ENCODE assay signal across 22 mouse cellular contexts in the genomic region with DNA sequence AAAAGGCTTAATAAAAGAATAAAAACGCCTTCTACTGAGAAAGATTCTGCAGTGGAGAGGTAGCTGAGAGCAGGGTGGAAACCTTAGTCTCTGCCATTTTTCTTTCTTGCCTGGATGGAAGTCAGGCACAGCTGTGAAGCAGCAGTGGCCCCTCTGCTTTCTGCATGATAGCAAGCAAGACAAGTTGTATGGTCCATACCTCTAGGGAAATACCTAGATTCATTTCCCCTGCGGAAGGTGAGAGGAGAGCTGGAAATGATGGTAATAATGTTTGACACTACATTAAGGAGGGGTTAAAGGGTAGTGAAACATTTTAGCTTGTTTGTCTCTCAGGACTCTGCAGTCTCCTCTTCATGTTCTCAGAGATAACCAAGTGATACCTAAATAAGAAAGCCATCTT.
DNase-seq lines count a peak whose midpoint lies in the region; ATAC-seq and TF ChIP-seq lines count a peak whose summit lies in the region.
"Had no signal": no experiment of that assay in that cellular context is flagged by ENCODE, and none has a peak within 500 bp of the region (broad histone marks: within the 10 kb centered on the region; RNA-seq: fewer than 3 reads in every experiment).

No protein-coding gene starts in this region.

- peak overlapping the region; percentile 69; the same call in 1 of the 2 replicates for H3K27ac ChIP-seq in hindbrain, embryonic 12.5 days
- H3K27ac ChIP-seq in hindbrain, embryonic 14.5 days: no peak overlapping the region
- H3K27ac ChIP-seq in hindbrain, embryonic 15.5 days (replicated peaks): 0 out of 2 replicates have a peak overlapping the region, but pooled peaks have one; percentile 10
- H3K27ac ChIP-seq in hindbrain, postnatal 0 days: no peak overlapping the region
- H3K27ac ChIP-seq in neural tube, embryonic 11.5 days (ENCODE audit: low read depth, low read length): 0 out of 2 replicates have a peak overlapping the region, but pooled peaks have one; percentile 34
- no peak overlapping the region for H3K27ac ChIP-seq in neural tube, embryonic 15.5 days (replicated peaks)

- H3K4me3 ChIP-seq in hindbrain, embryonic 12.5 days: no peak overlapping the region
- H3K4me3 ChIP-seq in hindbrain, embryonic 14.5 days (replicated peaks; ENCODE audit: low read length): no peak overlapping the region
- no peak overlapping the region for H3K4me3 ChIP-seq in hindbrain, embryonic 15.5 days
- H3K4me3 ChIP-seq in hindbrain, postnatal 0 days (ENCODE audit: low read length): no peak overlapping the region
- H3K4me3 ChIP-seq in neural tube, embryonic 11.5 days (ENCODE audit: low read depth, low read length): no peak overlapping the region
- no peak overlapping the region for H3K4me3 ChIP-seq in neural tube, embryonic 15.5 days (replicated peaks)

- ATAC-seq in hindbrain, embryonic 12.5 days (ENCODE audit: low FRiP score): peak; percentile 53
- ATAC-seq in hindbrain, embryonic 14.5 days (ENCODE audit: low FRiP score): no peak
- ATAC-seq in hindbrain, embryonic 15.5 days (ENCODE audit: low FRiP score, low read depth): no peak
- ATAC-seq in hindbrain, postnatal 0 days: no peak
- no peak for ATAC-seq in neural tube, embryonic 11.5 days (ENCODE audit: insufficient read depth, low FRiP score, low TSS enrichment)
- ATAC-seq in neural tube, embryonic 15.5 days (ENCODE audit: low FRiP score): no peak
- ATAC-seq: activated CD4-positive, CD25-positive, alpha-beta regulatory T cell, adult 4 months; CD4-positive, CD25-positive, alpha-beta regulatory T cell, adult 4 months; Patski had no signal

- no peak for TF ChIP-seq CTCF in hindbrain, postnatal 0 days (IDR thresholded peaks at IDR 0.05; ENCODE audit: low read depth)

- H3K9me3 ChIP-seq in hindbrain, embryonic 12.5 days (replicated peaks): no peaks in the 10 kb centered on the region
- no peaks in the 10 kb centered on the region for H3K9me3 ChIP-seq in hindbrain, embryonic 14.5 days (ENCODE audit: control insufficient read depth, low read length)
- no peaks in the 10 kb centered on the region for H3K9me3 ChIP-seq in hindbrain, embryonic 15.5 days
- no peaks in the 10 kb centered on the region for H3K9me3 ChIP-seq in hindbrain, postnatal 0 days (ENCODE audit: low read length)
- no peaks in the 10 kb centered on the region for H3K9me3 ChIP-seq in neural tube, embryonic 11.5 days (ENCODE audit: control insufficient read depth, low read length)
- H3K9me3 ChIP-seq in neural tube, embryonic 15.5 days (replicated peaks): no peaks in the 10 kb centered on the region

- H3K4me1 ChIP-seq in hindbrain, embryonic 12.5 days: peaks cover 10% of the 10 kb centered on the region
- H3K4me1 ChIP-seq in hindbrain, embryonic 14.5 days (replicated peaks; ENCODE audit: control insufficient read depth, insufficient read depth, low read length): peaks cover 11% of the 10 kb centered on the region
- H3K4me1 ChIP-seq in hindbrain, embryonic 15.5 days (replicated peaks): peaks cover 9% of the 10 kb centered on the region
- no peaks in the 10 kb centered on the region for H3K4me1 ChIP-seq in hindbrain, postnatal 0 days (ENCODE audit: insufficient read depth, low read length)
- no peaks in the 10 kb centered on the region for H3K4me1 ChIP-seq in neural tube, embryonic 11.5 days (ENCODE audit: control insufficient read depth, insufficient read depth, low read length)
- peaks cover 8% of the 10 kb centered on the region for H3K4me1 ChIP-seq in neural tube, embryonic 15.5 days

- no peak for DNase-seq in hindbrain, embryonic 14.5 days (ENCODE audit: low spot score)
- no peak for DNase-seq in hindbrain, postnatal 0 days (ENCODE audit: low spot score)
- DNase-seq in neural tube, embryonic 11.5 days (ENCODE audit: low spot score): no peak
- DNase-seq in retina, embryonic 14.5 days (ENCODE audit: low spot score): peak; percentile 62
- DNase-seq in retina, postnatal 1 day: no peak
- DNase-seq: adrenal gland, adult 2 months; adrenal gland, adult 8-10 months; adrenal gland, postnatal 10 days; adrenal gland, postnatal 14 days; adrenal gland, postnatal 25 days; adrenal gland, postnatal 36 days; B cell, adult 2 months; cerebellum, adult 11 months; cerebellum, adult 11-12 months had no signal

- 69% methylated on average over 2 of the region's 2 CpGs for WGBS in hindbrain, embryonic 12.5 days
- 64% methylated on average over 2 of the region's 2 CpGs for WGBS in hindbrain, embryonic 14.5 days
- WGBS in hindbrain, embryonic 15.5 days: 55% methylated on average over 2 of the region's 2 CpGs
- 69% methylated on average over 2 of the region's 2 CpGs for WGBS in hindbrain, postnatal 0 days
- WGBS in neural tube, embryonic 11.5 days: 72% methylated on average over 2 of the region's 2 CpGs
- WGBS in neural tube, embryonic 15.5 days: 63% methylated on average over 2 of the region's 2 CpGs

- no peak overlapping the region for H3K4me2 ChIP-seq in hindbrain, embryonic 12.5 days (replicated peaks)
- H3K4me2 ChIP-seq in hindbrain, embryonic 14.5 days (replicated peaks): no peak overlapping the region
- H3K4me2 ChIP-seq in hindbrain, embryonic 15.5 days: no peak overlapping the region
- no peak overlapping the region for H3K4me2 ChIP-seq in hindbrain, postnatal 0 days (ENCODE audit: low read depth, low read length)
- H3K4me2 ChIP-seq in neural tube, embryonic 11.5 days (ENCODE audit: low read depth): no peak overlapping the region
- no peak overlapping the region for H3K4me2 ChIP-seq in neural tube, embryonic 15.5 days

- H3K27me3 ChIP-seq in hindbrain, embryonic 12.5 days: no peaks in the 10 kb centered on the region
- no peaks in the 10 kb centered on the region for H3K27me3 ChIP-seq in hindbrain, embryonic 14.5 days (ENCODE audit: control insufficient read depth, insufficient read depth, low read length)
- no peaks in the 10 kb centered on the region for H3K27me3 ChIP-seq in hindbrain, embryonic 15.5 days
- no peaks in the 10 kb centered on the region for H3K27me3 ChIP-seq in hindbrain, postnatal 0 days (ENCODE audit: insufficient read depth, low read length)
- no peaks in the 10 kb centered on the region for H3K27me3 ChIP-seq in neural tube, embryonic 11.5 days (ENCODE audit: control insufficient read depth, insufficient read depth, low read length)
- no peaks in the 10 kb centered on the region for H3K27me3 ChIP-seq in neural tube, embryonic 15.5 days (replicated peaks)
- H3K27me3 ChIP-seq: CH12.LX had no signal

- no peak overlapping the region for H3K9ac ChIP-seq in hindbrain, embryonic 12.5 days
- no peak overlapping the region for H3K9ac ChIP-seq in hindbrain, embryonic 14.5 days
- no peak overlapping the region for H3K9ac ChIP-seq in hindbrain, embryonic 15.5 days
- no peak overlapping the region for H3K9ac ChIP-seq in hindbrain, postnatal 0 days (replicated peaks; ENCODE audit: low read length)
- H3K9ac ChIP-seq in neural tube, embryonic 11.5 days (ENCODE audit: low read length): no peak overlapping the region
- no peak overlapping the region for H3K9ac ChIP-seq in neural tube, embryonic 15.5 days (replicated peaks)

- no peaks in the 10 kb centered on the region for H3K36me3 ChIP-seq in hindbrain, embryonic 12.5 days
- H3K36me3 ChIP-seq in hindbrain, embryonic 14.5 days (replicated peaks; ENCODE audit: control insufficient read depth, insufficient read depth): no peaks in the 10 kb centered on the region
- no peaks in the 10 kb centered on the region for H3K36me3 ChIP-seq in hindbrain, embryonic 15.5 days
- no peaks in the 10 kb centered on the region for H3K36me3 ChIP-seq in hindbrain, postnatal 0 days (ENCODE audit: insufficient read depth, low read length)
- no peaks in the 10 kb centered on the region for H3K36me3 ChIP-seq in neural tube, embryonic 11.5 days (ENCODE audit: control insufficient read depth, insufficient read depth, low read length)
- no peaks in the 10 kb centered on the region for H3K36me3 ChIP-seq in neural tube, embryonic 15.5 days
- H3K36me3 ChIP-seq: G1E had no signal

Comparison
In these comparisons a context has a peak if more than half of its experiments do, and no peak if none do; other contexts are left out.
1. H3K27ac ChIP-seq: peak in hindbrain, embryonic 12.5 days (single experiment), hindbrain, embryonic 15.5 days (single experiment) and neural tube, embryonic 11.5 days (single experiment); none in hindbrain, embryonic 14.5 days (single experiment), hindbrain, postnatal 0 days (single experiment) and neural tube, embryonic 15.5 days (single experiment).